Mouse (Mus musculus) ES-E14 (cell line): ENCODE measurements around the gene Smyd2.

ENCODE experiments used
- CHD2 ChIP-seq: IDR thresholded peaks from 2 replicates; pipeline ENCODE4 v1.6.1; 2014; ENCODE audit warnings: mild to moderate bottlenecking, low read depth, low read length, inconsistent platforms
- MAFK ChIP-seq: IDR thresholded peaks from 2 replicates; pipeline ENCODE4 v1.6.1; 2014; ENCODE audit warnings: mild to moderate bottlenecking, low read depth, low read length, inconsistent platforms; ENCODE audit not compliant: insufficient read depth
- ZC3H11A ChIP-seq: IDR thresholded peaks from 2 replicates; pipeline ENCODE4 v1.6.1; 2012; ENCODE audit warnings: low read depth, mild to moderate bottlenecking, inconsistent platforms, low read length, borderline replicate concordance
- ZNF384 ChIP-seq: IDR thresholded peaks from 2 replicates; pipeline ENCODE4 v1.6.1; 2012; ENCODE audit warnings: low read depth, low read length, inconsistent platforms

DNA sequence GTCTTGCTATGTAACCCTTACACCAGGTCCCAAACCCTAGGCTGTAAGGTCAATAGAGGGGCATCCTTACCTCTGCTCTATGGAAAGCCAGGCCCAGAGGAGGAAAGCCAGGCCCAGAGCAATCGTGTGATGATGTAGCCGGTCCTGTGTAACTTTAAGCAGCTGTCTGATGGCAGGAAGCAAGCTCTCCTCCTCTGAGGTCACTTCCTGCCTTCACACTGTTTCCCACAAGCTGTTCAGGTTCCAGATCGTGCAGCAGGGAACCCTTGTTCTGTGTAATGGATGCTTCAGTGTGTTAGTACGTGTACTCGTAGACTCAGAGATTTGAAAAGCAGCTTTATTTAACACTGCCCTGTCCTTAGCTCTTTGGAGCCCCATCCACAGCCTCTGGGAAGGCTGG is 55.1 kb downstream of the Smyd2 start:
- TF ChIP-seq MAFK (no peak), ZC3H11A (no peak), ZNF384 (no peak), CHD2 (no peak)
